Mouse (Mus musculus): ENCODE data around the gene Pithd1. TPM values are rescaled to one million over a fixed set of nuclear protein-coding genes. Genes with fewer than 3 reads are reported as not detected.
A peak's percentile ranks its signal among the peaks of the same experiment; 100 is the strongest.

The Pithd1 gene
- polyA plus RNA-seq, 1 experiment from 2014 or later = 81.7 TPM

GRCm38 (mm10) chr4:136020743-136021548 is 33.9 kb upstream of the Pithd1 start:
- Histone ChIP-seq H3K27me3 (no peaks in the 10 kb centered on the region), H3K9ac (peak overlapping the region; percentile 96), H3K27ac (replicated peaks) (peak overlapping the region; percentile 94), H3K36me3 (replicated peaks) (peaks cover 21% of the 10 kb centered on the region), H3K4me2 (peak overlapping the region; percentile 71), H3K4me1 (replicated peaks) (peaks cover 37% of the 10 kb centered on the region), H3K4me3 (replicated peaks) (peak overlapping the region; percentile 88), H3K9me3 (replicated peaks) (no peaks in the 10 kb centered on the region)
- under 1% methylated on average over 62 of the region's 62 CpGs for WGBS (ENCODE audit: insufficient replicate concordance)
- peak; percentile 71 for ATAC-seq (ENCODE audit: insufficient read depth)

- 84% methylated on average over 3 of the region's 3 CpGs for WGBS (ENCODE audit: insufficient replicate concordance)
Observed at GRCm38 (mm10) chr4:136016059-136016602, 29.1 kb upstream of the Pithd1 start.

GRCm38 (mm10) chr4:136010586-136010985 is 23.5 kb upstream of the Pithd1 start:
- Histone ChIP-seq H3K4me2 (no peak overlapping the region), H3K36me3 (replicated peaks) (peaks cover 88% of the 10 kb centered on the region), H3K27me3 (no peaks in the 10 kb centered on the region), H3K9me3 (replicated peaks) (no peaks in the 10 kb centered on the region), H3K27ac (replicated peaks) (no peak overlapping the region), H3K4me1 (replicated peaks) (peaks cover 7% of the 10 kb centered on the region), H3K4me3 (replicated peaks) (no peak overlapping the region), H3K9ac (no peak overlapping the region)
- 83% methylated on average over 4 of the region's 4 CpGs for WGBS (ENCODE audit: insufficient replicate concordance)
- ATAC-seq (ENCODE audit: insufficient read depth) = no peak

More at GRCm38 (mm10) chr4:136016059-136016602, 29.1 kb upstream of the Pithd1 start:
- Histone ChIP-seq H3K36me3 (replicated peaks) (peaks cover 55% of the 10 kb centered on the region), H3K4me2 (no peak overlapping the region), H3K9ac (no peak overlapping the region), H3K9me3 (replicated peaks) (no peaks in the 10 kb centered on the region), H3K4me3 (replicated peaks) (no peak overlapping the region), H3K27ac (replicated peaks) (no peak overlapping the region), H3K27me3 (no peaks in the 10 kb centered on the region), H3K4me1 (replicated peaks) (peaks cover 34% of the 10 kb centered on the region)
- no peak for ATAC-seq (ENCODE audit: insufficient read depth)

- Histone ChIP-seq H3K4me3 (replicated peaks) (no peak overlapping the region), H3K4me1 (replicated peaks) (peaks cover 3% of the 10 kb centered on the region; the same call in 1 of the 2 replicates), H3K27ac (replicated peaks) (peak overlapping the region; percentile 21), H3K9ac (no peak overlapping the region), H3K9me3 (replicated peaks) (no peaks in the 10 kb centered on the region), H3K27me3 (no peaks in the 10 kb centered on the region), H3K4me2 (no peak overlapping the region), H3K36me3 (replicated peaks) (peaks cover 97% of the 10 kb centered on the region)
- 86% methylated on average over 8 of the region's 8 CpGs for WGBS (ENCODE audit: insufficient replicate concordance)
- ATAC-seq (ENCODE audit: insufficient read depth) = peak; percentile 32; the same call in 1 of the 2 replicates
Observed at GRCm38 (mm10) chr4:136008782-136009447, 21.9 kb upstream of the Pithd1 start.

GRCm38 (mm10) chr4:136006821-136007220 is 19.8 kb upstream of the Pithd1 start:
- Histone ChIP-seq H3K9me3 (replicated peaks) (no peaks in the 10 kb centered on the region), H3K36me3 (replicated peaks) (peaks cover 98% of the 10 kb centered on the region), H3K4me3 (replicated peaks) (no peak overlapping the region), H3K27me3 (no peaks in the 10 kb centered on the region), H3K9ac (no peak overlapping the region), H3K4me1 (replicated peaks) (0 out of 2 replicates have a peak, but pooled peaks cover 3% of the 10 kb centered on the region), H3K4me2 (no peak overlapping the region), H3K27ac (replicated peaks) (no peak overlapping the region)
- 78% methylated on average over 3 of the region's 3 CpGs for WGBS (ENCODE audit: insufficient replicate concordance)
- ATAC-seq (ENCODE audit: insufficient read depth) = no peak

GRCm38 (mm10) chr4:136004921-136005320 is 17.9 kb upstream of the Pithd1 start:
- Histone ChIP-seq H3K4me1 (replicated peaks) (0 out of 2 replicates have a peak, but pooled peaks cover 3% of the 10 kb centered on the region), H3K27me3 (no peaks in the 10 kb centered on the region), H3K36me3 (replicated peaks) (peaks cover 91% of the 10 kb centered on the region), H3K9ac (no peak overlapping the region), H3K27ac (replicated peaks) (no peak overlapping the region), H3K4me3 (replicated peaks) (no peak overlapping the region), H3K9me3 (replicated peaks) (no peaks in the 10 kb centered on the region), H3K4me2 (no peak overlapping the region)
- WGBS (ENCODE audit: insufficient replicate concordance) = 80% methylated on average over 2 of the region's 2 CpGs
- ATAC-seq (ENCODE audit: insufficient read depth) = no peak

- Histone ChIP-seq H3K9ac (no peak overlapping the region), H3K9me3 (replicated peaks) (no peaks in the 10 kb centered on the region), H3K27me3 (no peaks in the 10 kb centered on the region), H3K27ac (replicated peaks) (no peak overlapping the region), H3K4me3 (replicated peaks) (no peak overlapping the region), H3K36me3 (replicated peaks) (peaks cover 84% of the 10 kb centered on the region), H3K4me2 (no peak overlapping the region), H3K4me1 (replicated peaks) (no peaks in the 10 kb centered on the region)
- WGBS (ENCODE audit: insufficient replicate concordance) = 75% methylated on average over 5 of the region's 5 CpGs
- no peak for ATAC-seq (ENCODE audit: insufficient read depth)
Observed at GRCm38 (mm10) chr4:136004107-136004675, 17.1 kb upstream of the Pithd1 start.

- no peak overlapping the region for H3K4me2 ChIP-seq
- no peak for ATAC-seq (ENCODE audit: insufficient read depth)
- peaks cover 11% of the 10 kb centered on the region for H3K4me1 ChIP-seq (replicated peaks)
- no peaks in the 10 kb centered on the region for H3K27me3 ChIP-seq
- 0 out of 2 replicates have a peak overlapping the region, but pooled peaks have one; percentile 31 for H3K27ac ChIP-seq (replicated peaks)
- no peak overlapping the region for H3K4me3 ChIP-seq (replicated peaks)
- 0 out of 2 replicates have a peak, but pooled peaks cover 5% of the 10 kb centered on the region for H3K9me3 ChIP-seq (replicated peaks)
- H3K9ac ChIP-seq = no peak overlapping the region
- 64% methylated on average over 4 of the region's 4 CpGs for WGBS (ENCODE audit: insufficient replicate concordance)
- no peaks in the 10 kb centered on the region for H3K36me3 ChIP-seq (replicated peaks)
Observed at GRCm38 (mm10) chr4:135995118-135995517, 8.1 kb upstream of the Pithd1 start.

- Histone ChIP-seq H3K4me3 (replicated peaks) (no peak overlapping the region), H3K4me2 (no peak overlapping the region), H3K36me3 (replicated peaks) (no peaks in the 10 kb centered on the region), H3K4me1 (replicated peaks) (peaks cover 16% of the 10 kb centered on the region), H3K9ac (no peak overlapping the region), H3K27ac (replicated peaks) (no peak overlapping the region), H3K9me3 (replicated peaks) (0 out of 2 replicates have a peak, but pooled peaks cover 5% of the 10 kb centered on the region), H3K27me3 (no peaks in the 10 kb centered on the region)
- 0 out of 2 replicates have a peak, but pooled peaks have one; percentile 25 for ATAC-seq (ENCODE audit: insufficient read depth)
- WGBS (ENCODE audit: insufficient replicate concordance) = 85% methylated on average over 6 of the region's 6 CpGs
Observed at GRCm38 (mm10) chr4:135993941-135994340, 6.9 kb upstream of the Pithd1 start.

GRCm38 (mm10) chr4:135987714-135988113 is 650 bp upstream of the Pithd1 start:
- H3K4me3 ChIP-seq (replicated peaks) = peak overlapping the region; percentile 98
- peak overlapping the region; percentile 94 for H3K27ac ChIP-seq (replicated peaks)
- H3K4me1 ChIP-seq (replicated peaks) = peaks cover 55% of the 10 kb centered on the region
- peaks cover 26% of the 10 kb centered on the region for H3K36me3 ChIP-seq (replicated peaks)
- peak overlapping the region; percentile 95 for H3K4me2 ChIP-seq
- H3K9ac ChIP-seq = peak overlapping the region; percentile 99
- ATAC-seq (ENCODE audit: insufficient read depth) = no peak
- no peaks in the 10 kb centered on the region for H3K9me3 ChIP-seq (replicated peaks)
- no peaks in the 10 kb centered on the region for H3K27me3 ChIP-seq
- 65% methylated on average over 9 of the region's 9 CpGs for WGBS (ENCODE audit: insufficient replicate concordance)
